In the genomic region with DNA sequence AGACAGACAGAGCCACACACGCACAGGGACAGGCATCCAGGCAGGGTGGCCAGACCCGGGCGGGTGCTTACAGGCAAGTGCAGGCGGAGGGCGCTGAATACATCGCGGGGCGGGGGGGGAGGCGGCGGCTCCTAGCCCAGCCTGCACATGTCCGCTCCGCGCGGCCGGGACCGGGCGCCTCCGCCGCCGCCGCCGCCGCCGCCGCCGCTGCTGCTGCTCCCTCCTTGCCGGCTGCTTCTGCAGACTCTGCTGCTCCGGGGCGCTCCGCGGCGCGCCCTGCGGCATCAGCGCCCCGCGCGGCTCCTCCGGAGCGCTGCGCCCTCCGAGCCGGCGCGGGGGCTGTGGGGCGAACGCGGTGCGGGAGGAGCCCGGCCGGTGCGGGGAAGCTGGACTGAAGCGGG, we compare ENCODE assay signal across 8 mouse cellular contexts. TPM values are rescaled to one million over a fixed set of nuclear protein-coding genes. Genes with fewer than 3 reads are reported as not detected.
A peak's percentile ranks its signal among the peaks of the same experiment; 100 is the strongest.
DNase-seq lines count a peak whose midpoint lies in the region; ATAC-seq lines count a peak whose summit lies in the region.

A gene (minus strand): TSS at position 230 of the 401 bp plus-strand sequence.

- H3K4me1 ChIP-seq in embryonic facial prominence, embryonic 15.5 days = peaks cover 51% of the 10 kb centered on the region
- peaks cover 41% of the 10 kb centered on the region for H3K4me1 ChIP-seq in hindbrain, embryonic 12.5 days
- peaks cover 56% of the 10 kb centered on the region for H3K4me1 ChIP-seq in limb, embryonic 15.5 days

- peaks cover 20% of the 10 kb centered on the region for H3K27me3 ChIP-seq in embryonic facial prominence, embryonic 15.5 days
- peaks cover 44% of the 10 kb centered on the region for H3K27me3 ChIP-seq in hindbrain, embryonic 12.5 days
- peaks cover 18% of the 10 kb centered on the region for H3K27me3 ChIP-seq in limb, embryonic 15.5 days

- peak within 1 kb of the TSS; percentile 44 for H3K9ac ChIP-seq in embryonic facial prominence, embryonic 15.5 days
- H3K9ac ChIP-seq in hindbrain, embryonic 12.5 days = peak within 1 kb of the TSS; percentile 78
- peak within 1 kb of the TSS; percentile 52 for H3K9ac ChIP-seq in limb, embryonic 15.5 days

- peaks cover 21% of the 10 kb centered on the region for H3K36me3 ChIP-seq in embryonic facial prominence, embryonic 15.5 days
- H3K36me3 ChIP-seq in hindbrain, embryonic 12.5 days = peaks cover 22% of the 10 kb centered on the region
- peaks cover 30% of the 10 kb centered on the region for H3K36me3 ChIP-seq in limb, embryonic 15.5 days

- H3K4me3 ChIP-seq in embryonic facial prominence, embryonic 15.5 days (replicated peaks) = peak within 1 kb of the TSS; percentile 59
- peak within 1 kb of the TSS; percentile 71 for H3K4me3 ChIP-seq in hindbrain, embryonic 12.5 days
- H3K4me3 ChIP-seq in limb, embryonic 15.5 days = peak within 1 kb of the TSS; percentile 67

- ATAC-seq in embryonic facial prominence, embryonic 15.5 days (ENCODE audit: insufficient number of reproducible peaks, low FRiP score, low TSS enrichment, low read depth) = peak; percentile 27
- peak; percentile 62 for ATAC-seq in hindbrain, embryonic 12.5 days (ENCODE audit: low FRiP score)
- 0 out of 2 replicates have a peak, but pooled peaks have one; percentile 0 for ATAC-seq in limb, embryonic 15.5 days (ENCODE audit: insufficient number of reproducible peaks, low FRiP score, low TSS enrichment, low read depth)
- ATAC-seq in monocyte, adult 5-6 weeks (replicated peaks; ENCODE audit: insufficient number of reproducible peaks, low FRiP score, low TSS enrichment, poor library complexity, severe bottlenecking) = no peak

- under 1% methylated on average over 45 of the region's 53 CpGs for WGBS in embryonic facial prominence, embryonic 15.5 days
- under 1% methylated on average over 29 of the region's 53 CpGs for WGBS in hindbrain, embryonic 12.5 days
- WGBS in limb, embryonic 15.5 days = under 1% methylated on average over 49 of the region's 53 CpGs

- H3K4me2 ChIP-seq in embryonic facial prominence, embryonic 15.5 days (replicated peaks) = peak within 1 kb of the TSS; percentile 96
- peak within 1 kb of the TSS; percentile 86 for H3K4me2 ChIP-seq in hindbrain, embryonic 12.5 days (replicated peaks)
- peak within 1 kb of the TSS; percentile 95 for H3K4me2 ChIP-seq in limb, embryonic 15.5 days

- intact Hi-C loops in left cerebral cortex, postnatal 14 days (cut with DNase I) = loop anchor here (5.0 kb wide), 3 partner anchors 185 to 415 kb away; no protein-coding TSS in a partner anchor
- intact Hi-C loops in left cerebral cortex, postnatal 4 days (cut with DNase I) = loop anchor here (5.0 to 10.0 kb wide), 3 partner anchors 182 to 802 kb away; a partner anchor contains a TSS

- peak within 1 kb of the TSS; percentile 75 for H3K27ac ChIP-seq in embryonic facial prominence, embryonic 15.5 days (replicated peaks)
- H3K27ac ChIP-seq in hindbrain, embryonic 12.5 days = peak within 1 kb of the TSS; percentile 85
- H3K27ac ChIP-seq in limb, embryonic 15.5 days = peak within 1 kb of the TSS; percentile 89

- peak; percentile 37 to 44 for DNase-seq in left cerebral cortex, postnatal 14 days (ENCODE audit: low spot score in 2 of 2)
- no peak for DNase-seq in left cerebral cortex, postnatal 4 days
- peak; percentile 39 for DNase-seq in T-cell, adult 2 months (ENCODE audit: low spot score)
- peak; percentile 49 for DNase-seq in retina, postnatal 7 days (ENCODE audit: low read depth, low spot score)

- H3K9me3 ChIP-seq in embryonic facial prominence, embryonic 15.5 days (replicated peaks) = no peaks in the 10 kb centered on the region
- no peaks in the 10 kb centered on the region for H3K9me3 ChIP-seq in hindbrain, embryonic 12.5 days (replicated peaks)
- H3K9me3 ChIP-seq in limb, embryonic 15.5 days = no peaks in the 10 kb centered on the region

RNA-seq across cellular contexts. Expression of the gene that starts here (rescaled TPM):
- total RNA-seq in left cerebral cortex, postnatal 14 days (2021) = 1 to 10 TPM; 2.5 to 3.7 TPM
- 1 to 10 TPM; 7.4 to 8.4 TPM for total RNA-seq in left cerebral cortex, postnatal 4 days (2021)
- 9.5 and 10.3 TPM in 2 replicates for polyA plus RNA-seq in embryonic facial prominence, embryonic 15.5 days (2015; fragmentation: Nextera tagmentation; extraction: Ambion mirVana)
- 9.8 and 10.7 TPM in 2 replicates for polyA plus RNA-seq in hindbrain, embryonic 12.5 days (2016; fragmentation: Nextera tagmentation; extraction: Ambion mirVana)
- 14.5 and 18.4 TPM in 2 replicates for polyA plus RNA-seq in limb, embryonic 15.5 days (2015; fragmentation: Nextera tagmentation; extraction: Ambion mirVana)
- not detected in 3 replicates for total RNA-seq in monocyte, adult 5-6 weeks (2017)
